Mouse (Mus musculus) lung, adult 2 months (tissue): ENCODE results near the gene Zscan21. TPM values are rescaled to one million over a fixed set of nuclear protein-coding genes. Genes with fewer than 3 reads are reported as not detected.

Experiments
- DNase-seq: peaks from one replicate; pipeline ENCODE4 v3.0.0; 2022
- H3K4me1 ChIP-seq: fragments of 200-500 bp; 2 replicates; pipeline ENCODE4 v1.6.1; 2011; ENCODE audit warnings: low read length; ENCODE audit not compliant: control insufficient read depth, insufficient read depth
- H3K4me3 ChIP-seq: fragments of 200-500 bp; replicated peaks from 2 replicates; pipeline ENCODE3; 2011; ENCODE audit warnings: low read depth, mild to moderate bottlenecking, control low read depth, low read length; ENCODE audit errors: extremely low read depth
- CTCF ChIP-seq: fragments of 200-500 bp; IDR thresholded peaks from 2 replicates; pipeline ENCODE4 v1.5.1; 2011; ENCODE audit warnings: mild to moderate bottlenecking, low read length, control low read depth; ENCODE audit not compliant: insufficient read depth
- POLR2A ChIP-seq: fragments of 200-500 bp; IDR thresholded peaks from 2 replicates; pipeline ENCODE4 v1.6.1; 2011; ENCODE audit warnings: low read depth, mild to moderate bottlenecking, control low read depth, low read length, borderline replicate concordance; ENCODE audit errors: extremely low read depth
- WGBS: fragments of 180-500 bp; shearing (Covaris S2); methylation state at CpG from one replicate; pipeline ENCODE4 v1.1.7; 2018; 5-methylcytosine and 5-hydroxymethylcytosine counted together
- polyA plus RNA-seq: library from polyadenylated mRNA; depleted of rRNA; stranded (reverse); fragments of >200 nt; gene quantifications from 2 replicates; pipeline ENCODE4 v1.2.3, GENCODE M21; 2012

Zscan21 gene
- polyA plus RNA-seq, 1 experiment = 8.3 TPM

DNA sequence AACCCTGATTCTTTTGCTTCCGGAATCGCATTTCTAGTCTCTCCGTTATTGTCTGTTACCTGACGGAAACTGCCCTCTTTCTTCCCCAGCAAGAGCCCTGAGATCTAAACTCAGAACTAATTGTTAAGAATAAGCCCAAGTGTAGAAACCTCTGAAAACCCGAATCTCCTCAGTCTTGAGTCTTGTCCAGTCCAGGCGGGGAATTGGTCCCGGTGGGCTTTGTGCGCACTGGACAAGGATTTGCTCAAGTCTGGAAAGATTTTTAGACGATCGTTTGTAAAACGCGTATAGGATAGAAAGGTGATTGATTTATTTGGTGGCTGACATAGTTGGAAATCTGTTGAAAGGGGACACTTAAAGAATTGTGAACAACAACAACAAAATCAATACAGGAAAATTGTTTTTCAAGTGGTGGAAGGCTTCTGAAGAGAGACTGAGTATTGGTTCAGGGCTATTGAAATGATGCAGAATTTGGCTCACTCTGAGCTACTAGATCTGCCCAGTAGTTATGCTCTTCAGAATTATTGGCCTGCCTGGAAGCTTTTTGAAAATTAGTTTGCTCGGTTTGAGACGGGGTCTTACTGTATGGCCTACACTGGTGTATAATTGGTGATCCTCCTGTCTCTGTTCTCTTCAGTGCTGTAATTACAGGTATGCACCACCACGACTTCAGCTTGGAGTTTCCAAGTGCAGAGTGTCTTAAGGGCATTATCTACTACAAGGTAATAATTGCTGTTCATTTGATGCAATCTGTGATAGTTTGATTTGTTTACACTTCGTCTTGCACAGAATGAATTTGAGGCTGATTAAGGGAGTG is 704 bp downstream of the Zscan21 start:
- 2% methylated on average over 16 of the region's 16 CpGs for WGBS
- peak overlapping the region; percentile 98 for H3K4me3 ChIP-seq
- DNase-seq = peak; percentile 9
- no peak for TF ChIP-seq CTCF
- TF ChIP-seq POLR2A = no peak
- peaks cover 12% of the 10 kb centered on the region for H3K4me1 ChIP-seq

DNA sequence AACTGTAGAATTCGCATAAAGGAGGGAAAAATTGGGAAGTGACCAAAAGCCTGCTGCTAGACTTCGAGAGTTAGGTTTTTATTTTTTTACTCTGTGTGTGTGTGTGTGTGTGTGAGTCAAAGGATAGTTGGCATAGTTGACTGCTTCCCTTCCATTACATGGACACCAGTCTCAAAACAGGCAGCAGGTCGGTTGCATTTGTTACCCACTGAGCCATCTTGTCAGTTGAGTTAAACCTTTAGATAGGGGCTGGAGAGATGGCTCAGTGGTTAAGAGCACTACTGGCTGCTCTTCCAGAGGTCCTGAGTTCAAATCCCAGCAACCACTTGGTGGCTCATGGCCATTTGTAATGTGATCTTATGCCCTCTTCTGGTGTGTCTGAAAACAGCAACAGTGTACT is 1.3 kb downstream of the Zscan21 start:
- no peak for DNase-seq
- peaks cover 12% of the 10 kb centered on the region for H3K4me1 ChIP-seq
- TF ChIP-seq POLR2A (no peak), CTCF (no peak)
- WGBS = 39% methylated on average over 3 of the region's 3 CpGs
- H3K4me3 ChIP-seq = no peak overlapping the region

DNA sequence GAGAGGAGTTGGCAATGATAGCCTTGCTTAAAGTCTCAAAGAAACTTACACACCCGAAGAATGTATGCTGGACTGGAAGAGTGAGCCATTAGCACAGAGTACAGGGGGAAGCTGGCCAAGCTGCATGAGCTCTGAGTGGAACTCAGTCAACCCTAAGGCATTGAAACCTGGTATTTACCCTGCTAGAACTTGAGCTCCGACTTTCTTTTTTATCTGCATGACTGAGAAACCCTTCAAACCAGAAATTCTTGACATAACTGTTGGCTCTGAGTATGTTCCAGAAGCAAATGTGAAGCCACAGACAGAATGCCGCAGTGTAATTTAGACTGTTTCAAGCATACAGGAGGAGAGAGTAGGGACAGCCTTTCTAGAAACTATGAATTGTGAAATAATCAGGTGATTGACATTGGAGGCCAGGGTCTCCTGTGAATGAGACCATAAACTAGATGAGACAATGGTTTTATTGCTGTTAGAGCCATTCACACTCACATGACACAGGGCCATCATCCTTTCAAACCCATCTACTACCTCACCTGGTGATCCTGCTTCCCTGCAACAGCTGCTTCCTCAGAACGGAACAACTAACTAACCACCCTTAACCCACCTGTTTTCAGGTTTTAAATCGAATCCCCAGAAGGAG is 15.8 kb downstream of the Zscan21 start:
- Histone ChIP-seq H3K4me3 (no peak overlapping the region), H3K4me1 (no peaks in the 10 kb centered on the region)
- no peak for DNase-seq
- TF ChIP-seq CTCF = no peak
- no peak for TF ChIP-seq POLR2A
- WGBS = 82% methylated on average over 5 of the region's 5 CpGs

DNA sequence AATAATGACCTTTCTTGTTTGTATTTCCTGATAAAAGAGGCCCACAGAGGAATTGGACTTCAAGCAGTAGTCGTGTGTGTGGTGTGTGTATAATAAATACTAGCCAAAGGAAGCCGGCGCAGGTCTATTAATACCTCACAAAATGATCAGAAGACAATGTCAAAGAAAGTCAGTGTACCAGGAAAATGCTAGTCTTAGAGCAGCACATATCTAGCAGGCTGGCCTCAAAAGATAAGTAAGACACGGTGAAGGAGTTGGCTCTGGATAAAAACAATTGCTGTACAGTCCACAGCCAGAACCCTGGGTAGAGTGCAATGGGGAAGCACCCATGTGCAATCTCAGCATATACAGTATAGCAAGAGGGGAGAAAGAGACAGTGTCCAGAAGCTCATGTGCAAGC is 20.6 kb downstream of the Zscan21 start:
- TF ChIP-seq POLR2A (no peak), CTCF (no peak)
- H3K4me1 ChIP-seq = no peaks in the 10 kb centered on the region
- no peak for DNase-seq
- 27% methylated on average over 4 of the region's 4 CpGs for WGBS
- no peak overlapping the region for H3K4me3 ChIP-seq

DNA sequence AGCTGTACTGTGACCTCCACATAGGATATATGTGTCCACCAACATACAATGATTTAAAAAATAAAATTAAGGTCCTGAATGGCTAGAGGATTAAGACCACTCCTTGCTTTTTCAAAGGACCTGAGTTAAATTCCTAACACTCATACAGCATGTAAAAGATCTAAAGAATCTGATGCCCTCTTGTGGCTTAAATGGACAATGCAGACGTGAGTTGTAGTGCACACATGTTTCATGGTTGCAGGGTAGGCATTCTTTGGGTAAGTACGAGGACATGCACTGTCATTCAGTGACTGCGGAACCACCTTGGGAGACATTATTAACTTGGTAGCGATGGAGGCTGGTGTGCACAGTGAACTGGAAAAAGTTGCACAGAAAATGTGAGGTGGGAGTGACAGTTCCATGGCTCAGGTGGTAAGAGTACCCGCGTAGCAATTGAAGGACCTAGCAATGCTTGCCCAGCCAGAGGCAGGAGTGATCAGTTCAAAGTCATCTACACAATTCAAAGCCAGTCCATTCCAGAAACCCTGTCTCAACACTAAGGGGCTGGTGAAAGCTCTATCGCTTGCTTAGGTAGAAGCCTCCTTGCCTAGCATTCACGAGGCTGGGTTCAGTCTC is 21.3 kb downstream of the Zscan21 start:
- H3K4me3 ChIP-seq = no peak overlapping the region
- no peaks in the 10 kb centered on the region for H3K4me1 ChIP-seq
- WGBS = 53% methylated on average over 8 of the region's 8 CpGs
- no peak for DNase-seq
- TF ChIP-seq POLR2A = no peak
- peak; percentile 52; the same call in 1 of the 2 replicates for TF ChIP-seq CTCF

DNA sequence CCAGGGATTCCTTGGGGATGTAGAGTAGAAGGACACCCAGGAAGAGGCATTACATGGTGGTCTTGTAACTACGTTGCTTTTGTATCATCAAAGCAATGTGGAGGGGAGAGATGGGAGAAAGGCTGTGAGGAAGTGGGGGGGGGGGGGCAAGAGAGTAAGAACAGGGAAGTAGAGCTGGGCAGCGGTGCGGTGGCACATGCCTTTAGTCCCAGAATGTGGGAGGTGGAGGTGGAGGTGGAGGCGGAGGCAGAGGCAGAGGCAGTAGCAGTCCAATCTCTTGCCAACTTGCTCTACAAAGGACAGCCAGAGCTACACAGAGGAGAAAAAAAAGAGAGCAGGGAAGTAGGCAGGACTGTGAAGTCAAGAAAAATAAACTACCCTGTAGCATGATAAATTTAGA is 21.9 kb downstream of the Zscan21 start:
- Histone ChIP-seq H3K4me3 (no peak overlapping the region), H3K4me1 (no peaks in the 10 kb centered on the region)
- 58% methylated on average over 4 of the region's 4 CpGs for WGBS
- no peak for TF ChIP-seq CTCF
- no peak for TF ChIP-seq POLR2A
- no peak for DNase-seq

DNA sequence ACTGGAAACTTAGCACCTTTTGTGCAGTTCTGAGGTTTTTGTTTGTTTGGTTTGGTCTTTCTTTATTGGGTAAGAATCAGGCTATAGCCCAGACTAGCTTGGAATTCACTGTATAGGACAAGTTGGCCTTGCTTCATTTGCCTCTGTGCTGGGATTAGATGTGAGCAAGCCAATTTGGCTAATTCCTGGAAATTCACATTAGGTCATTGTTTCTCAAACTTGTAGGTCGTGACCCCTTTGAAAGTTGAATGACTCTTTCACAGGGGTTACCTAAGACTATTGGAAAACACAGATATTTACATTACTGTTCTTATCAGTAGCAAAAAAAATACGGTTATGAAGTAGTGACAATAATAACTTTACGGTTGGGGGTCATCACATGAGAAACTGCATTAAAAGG is 37.7 kb downstream of the Zscan21 start:
- no peak for DNase-seq
- Histone ChIP-seq H3K4me3 (no peak overlapping the region), H3K4me1 (0 out of 2 replicates have a peak, but pooled peaks cover 2% of the 10 kb centered on the region)
- TF ChIP-seq CTCF (no peak), POLR2A (no peak)
- WGBS = 56% methylated on average over 3 of the region's 3 CpGs

DNA sequence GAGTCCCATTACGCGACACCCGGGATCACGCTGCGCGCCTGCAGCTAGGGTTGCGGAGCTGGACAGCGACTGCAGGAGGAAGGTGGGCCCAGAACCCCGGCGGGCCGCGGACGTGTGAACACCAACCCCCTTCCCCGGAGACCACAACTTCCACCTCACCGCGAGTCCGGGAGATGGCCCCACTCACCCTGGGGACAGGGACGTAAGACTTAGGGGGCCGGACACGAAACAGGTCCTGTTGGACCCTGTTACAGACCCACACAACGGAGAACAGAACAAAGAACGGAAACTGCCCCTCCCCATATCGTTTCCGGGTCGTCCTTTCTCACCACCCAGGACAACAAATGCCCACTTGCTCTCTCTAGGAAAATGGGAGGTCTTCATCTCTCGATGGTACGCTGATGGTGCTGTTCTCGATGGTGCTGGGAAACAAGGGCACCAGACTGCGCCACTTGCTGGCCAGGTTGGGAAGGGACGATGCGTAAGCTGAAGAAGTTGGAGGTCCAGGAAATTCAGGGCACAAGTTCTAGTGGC is 38.8 kb downstream of the Zscan21 start, which contains the start of gene Zfp113:
Gene Zfp113, minus strand, starts transcription at position 302 of the 534 bp plus-strand sequence.
- H3K4me1 ChIP-seq = 0 out of 2 replicates have a peak, but pooled peaks cover 2% of the 10 kb centered on the region
- H3K4me3 ChIP-seq = peak within 1 kb of the TSS; percentile 94
- TF ChIP-seq POLR2A = peak; percentile 89
- TF ChIP-seq CTCF = peak; percentile 97
- WGBS = under 1% methylated on average over 31 of the region's 31 CpGs
- DNase-seq = peak; percentile 79

DNA sequence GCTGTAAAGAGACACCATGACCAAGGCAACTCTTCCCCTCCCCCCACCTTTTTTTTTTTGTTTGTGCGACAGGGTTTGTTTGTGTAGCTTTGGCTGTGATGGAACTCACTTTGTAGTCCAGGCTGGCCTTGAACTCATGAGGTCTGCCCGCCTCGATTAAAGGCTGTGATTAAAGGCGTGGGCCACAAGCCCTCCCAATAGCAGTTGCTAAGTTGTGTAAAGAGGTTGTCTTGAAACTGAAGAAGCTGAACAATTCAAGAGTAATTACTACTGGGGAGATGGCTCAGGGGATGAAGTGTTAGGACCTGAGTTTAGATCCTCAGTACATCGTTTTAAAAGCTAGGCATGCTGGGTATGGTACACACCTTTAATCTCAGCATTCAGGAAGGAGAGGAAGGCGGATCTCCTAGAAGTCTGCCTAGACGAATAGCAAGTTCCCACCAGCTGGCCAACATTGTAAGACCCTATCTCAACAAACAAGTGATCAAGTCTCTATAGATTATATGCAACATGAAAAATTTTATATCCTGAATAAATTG is 43.6 kb downstream of the Zscan21 start:
- no peak for DNase-seq

More for the DNA sequence above, 43.6 kb downstream of the Zscan21 start:
- Histone ChIP-seq H3K4me1 (no peaks in the 10 kb centered on the region), H3K4me3 (no peak overlapping the region)
- TF ChIP-seq POLR2A (no peak), CTCF (no peak)
- 59% methylated on average over 7 of the region's 7 CpGs for WGBS
